Mouse (Mus musculus): Measurements from ENCODE around the gene Ccdc83.

The Ccdc83 gene

DNA sequence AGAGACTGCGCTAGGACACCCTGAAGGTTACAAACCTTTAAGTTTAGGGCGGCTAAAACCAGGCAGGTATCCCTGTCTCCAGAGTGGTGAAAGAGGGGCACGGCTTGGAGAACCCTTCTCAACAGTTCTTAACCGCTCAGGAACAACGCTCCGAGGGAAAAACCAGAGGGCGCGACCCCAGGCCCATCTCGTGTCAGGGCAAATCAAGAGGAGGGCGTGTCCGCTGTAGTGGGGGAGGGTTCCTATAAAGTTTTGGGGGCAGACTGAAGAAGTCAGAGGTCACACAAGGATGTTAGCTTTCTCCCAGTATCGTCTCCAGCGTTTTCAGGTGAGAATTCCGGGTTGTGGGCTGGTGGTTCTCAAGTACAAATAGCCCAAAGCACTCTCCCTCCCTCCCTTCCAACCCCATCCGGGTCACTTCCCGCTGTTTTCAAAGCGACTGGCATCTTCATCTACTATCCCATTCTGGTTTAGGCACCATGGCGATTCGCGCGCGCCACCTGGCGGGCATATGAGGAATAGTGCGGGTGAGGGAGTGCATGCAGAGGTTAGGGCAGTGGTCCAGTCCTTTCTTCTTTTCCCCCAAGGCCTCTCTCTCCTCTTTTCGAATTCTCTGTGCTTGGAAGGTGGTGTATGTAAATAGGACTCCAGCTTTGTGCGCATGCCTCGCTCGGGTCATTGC, at the start of gene Ccdc83:
TSS of gene Ccdc83 (minus strand) at position 489 of the 682 bp plus-strand sequence.
- Histone ChIP-seq H3K36me3 (ENCODE audit: control insufficient read depth, insufficient read depth, low read length, poor library complexity, severe bottlenecking) (no peaks in the 10 kb centered on the region), H3K27me3 (ENCODE audit: control insufficient read depth, insufficient read depth, low read length, poor library complexity, severe bottlenecking) (no peaks in the 10 kb centered on the region)
- DNase-seq (ENCODE audit: low read depth, low spot score) = peak; percentile 78

DNA sequence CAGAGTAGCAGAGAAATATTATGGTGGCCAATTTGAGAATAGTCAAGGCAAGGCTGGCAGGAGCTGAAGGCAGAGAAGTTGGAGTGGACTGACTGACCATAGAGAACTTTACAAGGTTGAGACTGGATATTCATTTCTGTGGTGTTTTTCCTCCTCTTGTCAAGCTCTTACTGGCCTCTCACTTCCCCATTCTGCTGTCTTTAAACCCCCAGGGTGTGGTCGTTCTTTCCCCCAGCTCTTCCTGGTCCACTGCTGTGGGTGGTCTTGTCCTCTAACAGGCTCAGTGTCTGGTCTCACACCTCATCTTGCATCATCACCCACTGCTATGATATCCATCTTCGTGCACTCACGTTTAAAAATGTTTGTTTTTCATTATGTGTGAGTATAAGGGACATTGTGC, 47.8 kb upstream of the Ccdc83 start:
- Histone ChIP-seq H3K27me3 (ENCODE audit: control insufficient read depth, insufficient read depth, low read length, poor library complexity, severe bottlenecking) (no peaks in the 10 kb centered on the region), H3K36me3 (ENCODE audit: control insufficient read depth, insufficient read depth, low read length, poor library complexity, severe bottlenecking) (no peaks in the 10 kb centered on the region)
- DNase-seq (ENCODE audit: low read depth, low spot score) = peak; percentile 22

DNA sequence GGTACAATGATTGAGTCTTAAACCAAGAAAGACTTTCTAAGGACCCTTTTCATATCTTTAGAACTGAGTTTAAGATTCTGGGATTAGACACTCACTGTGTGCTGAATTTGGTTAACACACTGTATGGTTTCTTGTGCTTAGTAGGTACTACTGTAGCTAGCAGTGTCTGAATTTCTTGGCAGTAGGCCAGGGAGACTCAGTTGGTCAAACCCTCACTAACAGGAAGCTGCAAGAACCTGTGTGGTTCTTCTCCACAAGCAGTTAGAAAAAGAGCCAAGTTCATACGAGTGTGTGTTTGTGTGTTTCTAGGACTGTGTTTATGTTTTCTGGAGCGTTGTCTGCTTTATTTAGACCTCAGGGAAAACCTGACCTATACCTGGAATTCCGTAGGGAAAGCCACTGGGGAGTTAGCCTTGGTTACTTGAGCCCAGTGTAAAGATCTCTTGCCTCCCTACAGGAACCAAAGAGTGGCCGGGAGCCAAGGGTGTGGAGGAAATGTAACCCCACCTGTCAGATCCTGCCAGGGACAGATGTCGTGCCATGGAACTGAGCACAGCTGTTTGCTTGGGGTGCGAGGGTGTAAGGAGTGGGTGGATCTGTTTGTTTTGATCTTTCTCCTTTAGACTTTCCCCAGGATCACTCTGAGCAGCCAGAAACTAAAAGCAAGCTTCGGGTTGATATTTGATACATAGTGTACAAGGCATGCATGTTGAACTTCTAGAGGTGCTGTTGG, 46.7 kb upstream of the Ccdc83 start:
- DNase-seq (ENCODE audit: low read depth, low spot score) = peak; percentile 30
- H3K36me3 ChIP-seq (ENCODE audit: control insufficient read depth, insufficient read depth, low read length, poor library complexity, severe bottlenecking) = no peaks in the 10 kb centered on the region
- no peaks in the 10 kb centered on the region for H3K27me3 ChIP-seq (ENCODE audit: control insufficient read depth, insufficient read depth, low read length, poor library complexity, severe bottlenecking)

DNA sequence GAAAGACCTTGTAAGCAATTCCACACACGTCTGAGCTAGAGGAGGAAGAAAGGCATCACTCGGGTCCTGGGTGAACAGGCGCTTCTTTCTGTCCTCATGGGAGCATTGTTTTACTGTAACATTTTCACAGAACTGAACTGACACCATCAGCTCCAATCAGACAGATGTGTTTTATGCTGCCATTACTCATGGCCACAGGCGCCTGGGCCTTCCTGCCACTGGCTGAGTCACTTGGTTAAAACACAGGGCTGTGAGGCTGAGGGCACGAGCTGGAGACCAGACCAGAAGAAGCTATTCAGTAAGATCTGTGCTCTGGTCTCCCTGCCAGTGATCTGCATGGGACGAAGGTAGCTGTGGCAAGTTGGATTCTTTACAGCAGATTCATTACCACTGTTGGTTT, 42.4 kb upstream of the Ccdc83 start:
- DNase-seq (ENCODE audit: low read depth, low spot score) = no peak

DNA sequence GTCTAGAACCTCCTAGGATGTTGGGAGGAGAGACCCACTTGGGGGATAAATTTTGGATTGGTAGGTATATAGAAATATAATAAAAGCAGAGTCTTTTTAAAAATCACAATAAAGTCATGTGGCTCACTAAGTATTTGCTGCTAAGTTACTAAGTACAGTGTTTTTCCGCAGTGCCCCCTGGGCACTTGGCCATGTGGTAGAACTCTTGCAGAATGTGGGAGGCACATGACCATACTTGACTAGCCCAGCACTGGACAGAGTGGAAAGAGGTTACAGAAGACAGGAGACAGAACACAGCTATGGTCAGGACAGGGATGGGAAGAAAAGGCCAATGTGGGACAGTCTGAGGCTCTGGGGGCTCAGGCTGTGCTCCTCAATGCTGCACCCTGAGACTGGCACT, 41.4 kb upstream of the Ccdc83 start:
- Histone ChIP-seq H3K27me3 (ENCODE audit: control insufficient read depth, insufficient read depth, low read length, poor library complexity, severe bottlenecking) (no peaks in the 10 kb centered on the region; the same call in 1 of the 2 replicates), H3K36me3 (ENCODE audit: control insufficient read depth, insufficient read depth, low read length, poor library complexity, severe bottlenecking) (no peaks in the 10 kb centered on the region)
- DNase-seq (ENCODE audit: low read depth, low spot score) = no peak

More for the DNA sequence above, 42.4 kb upstream of the Ccdc83 start:
- no peaks in the 10 kb centered on the region for H3K36me3 ChIP-seq (ENCODE audit: control insufficient read depth, insufficient read depth, low read length, poor library complexity, severe bottlenecking)
- H3K27me3 ChIP-seq (ENCODE audit: control insufficient read depth, insufficient read depth, low read length, poor library complexity, severe bottlenecking) = no peaks in the 10 kb centered on the region; the same call in 1 of the 2 replicates

DNA sequence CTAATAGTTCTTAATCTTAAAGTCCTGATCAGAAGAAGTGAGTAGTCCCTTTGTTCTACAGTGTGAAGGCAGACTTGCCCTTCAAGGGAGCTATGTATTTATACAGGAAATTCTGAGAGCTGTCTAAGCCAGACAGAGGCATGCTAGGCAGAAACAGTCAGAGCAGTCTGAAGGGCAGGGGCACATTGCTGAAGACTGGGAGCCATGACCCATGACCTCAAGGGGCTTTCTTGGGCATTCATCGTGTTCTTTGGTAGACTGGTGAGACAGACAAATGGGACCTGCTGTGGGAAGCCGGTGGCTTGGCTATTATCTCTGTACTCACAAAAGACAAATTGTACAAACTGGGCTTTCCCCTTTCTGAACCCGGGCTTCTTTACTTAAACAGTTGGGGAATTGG, 40.5 kb upstream of the Ccdc83 start:
- no peak for DNase-seq (ENCODE audit: low read depth, low spot score)
- no peaks in the 10 kb centered on the region for H3K36me3 ChIP-seq (ENCODE audit: control insufficient read depth, insufficient read depth, low read length, poor library complexity, severe bottlenecking)

DNA sequence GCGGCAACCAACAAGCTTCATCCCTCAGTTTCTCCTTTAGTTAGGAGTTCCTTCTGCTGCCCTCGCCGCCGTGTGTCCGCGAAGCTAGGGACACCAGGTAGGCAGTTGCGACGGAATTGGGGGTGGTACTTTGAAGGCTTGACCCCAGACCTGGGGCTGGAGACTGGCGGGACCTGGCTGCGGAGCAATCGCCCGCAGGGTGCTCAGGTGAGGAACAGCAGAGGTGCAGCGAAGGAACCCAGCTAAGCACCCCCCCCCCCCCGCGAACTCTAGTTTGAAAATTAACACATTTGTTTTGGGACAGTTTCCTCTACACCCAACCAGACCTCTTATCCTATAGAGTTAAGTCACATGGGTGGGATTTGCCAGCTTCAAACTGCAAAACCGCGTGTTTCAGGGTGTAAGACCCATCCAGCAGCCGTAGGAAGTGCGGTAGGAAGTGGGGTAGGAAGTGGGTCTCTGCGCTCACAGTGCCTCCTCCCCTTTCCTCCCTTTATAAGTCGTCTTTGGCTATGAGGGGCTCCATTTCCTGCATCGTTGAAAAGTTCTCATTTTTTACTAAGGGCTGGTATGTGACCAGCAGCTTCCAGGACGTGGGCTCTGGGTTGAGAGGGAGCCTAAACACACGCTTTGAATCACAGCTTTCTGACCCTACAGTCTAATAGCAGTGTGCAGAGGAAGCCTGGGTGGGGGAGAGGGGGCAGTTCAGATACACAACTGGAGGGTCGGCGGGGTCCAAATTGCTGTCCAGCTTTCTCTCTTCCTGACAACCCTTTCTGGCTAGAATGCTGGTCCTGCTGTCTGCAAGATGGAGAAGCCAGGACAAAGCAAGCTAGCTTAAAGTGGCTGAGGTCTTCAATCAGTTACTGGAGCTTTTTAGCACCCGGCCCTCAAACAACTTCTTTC, 37.3 kb upstream of the Ccdc83 start:
- H3K36me3 ChIP-seq (ENCODE audit: control insufficient read depth, insufficient read depth, low read length, poor library complexity, severe bottlenecking) = no peaks in the 10 kb centered on the region
- no peaks in the 10 kb centered on the region; the same call in 1 of the 2 replicates for H3K27me3 ChIP-seq (ENCODE audit: control insufficient read depth, insufficient read depth, low read length, poor library complexity, severe bottlenecking)
- peak; percentile 21 for DNase-seq (ENCODE audit: low read depth, low spot score)

More for the DNA sequence above, 40.5 kb upstream of the Ccdc83 start:
- H3K27me3 ChIP-seq (ENCODE audit: control insufficient read depth, insufficient read depth, low read length, poor library complexity, severe bottlenecking) = no peaks in the 10 kb centered on the region; the same call in 1 of the 2 replicates

DNA sequence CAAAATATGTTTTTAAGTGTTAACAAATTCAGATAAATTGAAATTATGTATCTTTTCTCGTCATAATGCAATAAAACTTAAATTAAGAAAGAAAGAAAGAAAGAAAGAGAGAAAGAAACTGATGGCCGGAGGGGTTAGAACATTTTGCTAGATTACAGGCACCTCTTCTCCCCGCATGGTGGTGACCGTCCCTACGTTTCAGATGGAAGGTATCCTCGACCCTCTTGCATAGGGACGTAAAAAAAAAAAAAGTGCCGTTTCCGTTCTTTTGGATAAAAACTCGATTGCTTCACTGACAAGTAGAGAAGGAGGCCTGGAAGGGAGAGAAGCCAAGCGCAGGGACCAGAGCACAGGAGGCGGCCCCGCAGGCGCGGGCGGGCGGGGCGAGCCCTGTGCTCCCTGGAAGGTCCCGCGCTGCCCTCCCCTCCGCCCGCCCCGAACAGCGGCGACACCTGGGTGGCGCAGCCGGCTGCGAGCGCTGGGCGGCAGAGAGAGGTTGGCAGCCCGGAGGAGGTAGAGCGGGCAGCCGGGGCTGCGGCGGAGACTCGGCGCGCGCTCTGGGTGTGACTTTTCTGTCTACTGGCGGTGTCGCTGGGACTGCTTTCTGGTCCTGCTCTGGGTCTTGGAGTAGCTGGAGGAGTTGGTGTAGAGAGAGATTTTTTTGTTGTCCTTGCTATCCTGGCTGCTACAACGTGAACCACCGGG, 36.5 kb upstream of the Ccdc83 start, which contains the start of gene Sytl2:
TSS of gene Sytl2 (plus strand) at position 311 of the 705 bp plus-strand sequence.
- peak; percentile 65 for DNase-seq (ENCODE audit: low read depth, low spot score)
- Histone ChIP-seq H3K27me3 (ENCODE audit: control insufficient read depth, insufficient read depth, low read length, poor library complexity, severe bottlenecking) (no peaks in the 10 kb centered on the region; the same call in 1 of the 2 replicates), H3K36me3 (ENCODE audit: control insufficient read depth, insufficient read depth, low read length, poor library complexity, severe bottlenecking) (no peaks in the 10 kb centered on the region)

DNA sequence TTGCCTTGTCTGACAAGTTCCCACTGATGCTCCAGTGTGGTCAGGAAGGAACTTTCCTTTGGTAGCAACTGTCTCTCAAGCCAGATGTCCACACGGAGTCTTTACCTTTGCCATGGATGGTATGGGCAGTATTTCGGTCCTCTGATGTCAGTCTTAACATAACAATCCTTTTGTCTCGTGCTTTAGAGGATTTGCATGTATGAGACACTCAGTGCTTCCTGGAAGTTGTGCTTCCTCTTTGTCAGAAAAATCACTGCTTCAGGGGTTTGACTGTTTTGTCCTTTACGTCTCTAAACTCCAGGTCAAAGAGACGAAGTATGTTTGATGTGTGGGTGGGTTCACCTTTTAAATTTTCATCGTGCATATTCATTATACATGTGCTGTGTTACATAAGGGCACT, 26.3 kb upstream of the Ccdc83 start:
- no peaks in the 10 kb centered on the region for H3K36me3 ChIP-seq (ENCODE audit: control insufficient read depth, insufficient read depth, low read length, poor library complexity, severe bottlenecking)
- H3K27me3 ChIP-seq (ENCODE audit: control insufficient read depth, insufficient read depth, low read length, poor library complexity, severe bottlenecking) = no peaks in the 10 kb centered on the region
- DNase-seq (ENCODE audit: low read depth, low spot score) = peak; percentile 60

DNA sequence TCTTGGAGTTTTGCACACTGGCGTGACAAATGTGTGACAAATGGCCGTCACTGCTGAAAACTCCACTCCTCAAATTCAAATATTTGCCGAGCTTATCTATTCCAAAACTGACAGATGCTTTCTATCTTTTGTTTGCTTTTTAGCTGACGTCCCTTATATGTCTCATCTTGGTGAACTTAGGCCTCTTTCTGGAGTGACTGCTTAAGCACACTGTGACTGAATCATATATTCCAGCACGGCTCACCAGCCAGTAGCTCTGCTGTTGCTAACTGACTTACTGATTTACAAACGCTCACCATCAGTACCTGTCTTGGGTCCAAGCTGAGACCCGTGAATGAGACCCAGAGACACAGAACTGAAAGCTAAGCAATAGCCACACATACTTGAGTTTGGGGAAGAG, 19.2 kb upstream of the Ccdc83 start:
- no peak for DNase-seq (ENCODE audit: low read depth, low spot score)

DNA sequence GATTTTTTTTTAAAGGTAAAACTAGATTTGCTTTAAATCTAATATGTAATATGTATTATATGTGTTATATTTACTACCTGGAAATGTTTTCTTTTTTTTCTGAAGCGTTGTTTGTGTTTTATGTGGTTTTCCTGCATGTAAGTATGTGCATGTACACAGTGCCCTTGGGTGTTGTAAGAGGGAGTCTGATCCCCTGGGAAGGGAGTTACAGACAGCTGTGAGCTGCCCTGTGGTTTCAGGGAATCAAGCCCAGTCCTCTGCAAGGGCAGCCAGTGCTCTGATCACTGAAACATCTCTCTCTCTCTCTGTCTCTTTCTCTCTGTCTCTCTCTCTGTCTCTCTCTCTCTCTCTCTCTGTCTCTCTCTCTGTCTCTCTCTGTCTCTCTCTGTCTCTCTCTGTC, 17.2 kb upstream of the Ccdc83 start:
- no peak for DNase-seq (ENCODE audit: low read depth, low spot score)
- H3K36me3 ChIP-seq (ENCODE audit: control insufficient read depth, insufficient read depth, low read length, poor library complexity, severe bottlenecking) = no peaks in the 10 kb centered on the region
- no peaks in the 10 kb centered on the region for H3K27me3 ChIP-seq (ENCODE audit: control insufficient read depth, insufficient read depth, low read length, poor library complexity, severe bottlenecking)

More for the DNA sequence above, 19.2 kb upstream of the Ccdc83 start:
- H3K27me3 ChIP-seq (ENCODE audit: control insufficient read depth, insufficient read depth, low read length, poor library complexity, severe bottlenecking) = no peaks in the 10 kb centered on the region
- no peaks in the 10 kb centered on the region for H3K36me3 ChIP-seq (ENCODE audit: control insufficient read depth, insufficient read depth, low read length, poor library complexity, severe bottlenecking)

DNA sequence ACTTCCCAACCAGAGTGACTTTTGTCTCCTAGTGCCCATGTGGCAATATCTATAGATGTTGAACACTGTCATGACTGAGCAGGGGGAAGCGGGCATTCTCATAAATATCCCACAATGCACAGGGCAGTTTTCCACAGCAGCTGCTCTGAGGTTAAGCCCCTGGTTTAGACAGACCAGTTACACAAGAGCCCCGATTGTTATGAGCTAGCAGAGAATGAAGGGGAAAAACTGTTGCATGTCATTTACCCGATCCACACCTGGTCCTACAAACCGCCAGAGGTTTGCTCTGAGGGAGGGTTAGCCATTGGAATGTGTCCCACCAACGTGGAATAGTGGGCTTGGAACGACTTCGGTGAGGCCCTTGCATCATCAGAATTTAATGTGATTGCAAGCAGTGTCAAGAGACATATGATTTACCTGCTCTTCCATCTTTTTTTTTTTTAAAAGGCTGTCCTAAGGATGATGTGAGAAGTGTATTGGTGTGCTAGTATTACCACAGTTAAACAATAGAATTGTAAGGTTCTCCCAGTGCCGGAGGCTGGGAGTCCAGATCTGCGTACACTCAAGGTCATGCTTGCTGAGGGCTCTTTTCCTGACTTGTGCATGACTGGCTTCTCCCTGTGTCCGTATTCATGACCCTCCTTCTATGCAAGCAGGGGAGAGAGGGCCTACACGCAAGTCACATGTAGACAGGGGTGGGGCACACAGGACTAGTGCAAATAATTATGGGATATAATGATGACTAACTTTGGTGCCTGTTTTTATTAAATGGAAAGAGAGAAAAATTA, 16.4 kb upstream of the Ccdc83 start:
- H3K36me3 ChIP-seq (ENCODE audit: control insufficient read depth, insufficient read depth, low read length, poor library complexity, severe bottlenecking) = no peaks in the 10 kb centered on the region
- DNase-seq (ENCODE audit: low read depth, low spot score) = no peak
- no peaks in the 10 kb centered on the region for H3K27me3 ChIP-seq (ENCODE audit: control insufficient read depth, insufficient read depth, low read length, poor library complexity, severe bottlenecking)

DNA sequence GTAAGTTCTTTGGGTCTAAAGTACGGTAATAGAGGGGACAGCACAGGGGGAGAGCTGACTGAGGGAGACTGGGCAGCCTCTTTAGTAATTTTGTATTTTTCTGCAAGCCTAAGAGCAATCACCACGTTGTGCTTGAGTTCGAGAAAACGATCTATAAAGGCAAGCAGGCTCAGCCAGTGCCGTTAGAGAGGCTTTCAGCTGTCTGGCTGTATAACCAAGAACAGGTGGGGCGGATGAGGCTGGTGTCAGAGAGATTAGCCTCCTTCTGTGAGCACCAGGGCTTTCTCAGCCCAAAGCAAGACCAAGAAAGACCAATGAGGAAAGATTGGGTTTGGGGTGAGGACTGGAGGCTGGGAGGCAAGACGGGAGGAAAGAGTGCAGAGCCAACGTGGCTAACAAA, 15.3 kb upstream of the Ccdc83 start:
- Histone ChIP-seq H3K36me3 (ENCODE audit: control insufficient read depth, insufficient read depth, low read length, poor library complexity, severe bottlenecking) (no peaks in the 10 kb centered on the region), H3K27me3 (ENCODE audit: control insufficient read depth, insufficient read depth, low read length, poor library complexity, severe bottlenecking) (no peaks in the 10 kb centered on the region)
- DNase-seq (ENCODE audit: low read depth, low spot score) = no peak

Measured in splenic B cell, adult 2 months (primary cell).